8 mouse cellular contexts compared by ENCODE assay signal in genomic region chr10:94147391-94147755, GRCm38 (mm10). TPM values are rescaled to one million over a fixed set of nuclear protein-coding genes. Genes with fewer than 3 reads are reported as not detected.
DNase-seq lines count a peak whose midpoint lies in the region; ATAC-seq and TF ChIP-seq lines count a peak whose summit lies in the region.

No protein-coding gene starts in this region.

- no peaks in the 10 kb centered on the region for H3K36me3 ChIP-seq in E14TG2a.4 (ENCODE audit: insufficient read depth, low read length)
- H3K36me3 ChIP-seq in forebrain, embryonic 13.5 days (ENCODE audit: poor library complexity, severe bottlenecking) = no peaks in the 10 kb centered on the region
- no peaks in the 10 kb centered on the region for H3K36me3 ChIP-seq in liver, embryonic 16.5 days (ENCODE audit: control insufficient read depth, insufficient read depth)

- no peak for DNase-seq in cerebellum, adult 9-10 months
- DNase-seq in layer of hippocampus, adult 9-10 months (ENCODE audit: low spot score) = no peak
- DNase-seq in adrenal gland, adult 2 months = no peak
- DNase-seq in cerebellum, adult 9-11 months = no peak

- H3K9ac ChIP-seq in forebrain, embryonic 13.5 days = peak overlapping the region; percentile 90
- peak overlapping the region; percentile 77 for H3K9ac ChIP-seq in liver, embryonic 16.5 days (ENCODE audit: low read depth, low read length)

- H3K4me2 ChIP-seq in forebrain, embryonic 13.5 days = peak overlapping the region; percentile 74
- H3K4me2 ChIP-seq in liver, embryonic 16.5 days (ENCODE audit: low read depth, low read length) = peak overlapping the region; percentile 76

- peak; percentile 7; the same call in 1 of the 2 replicates for TF ChIP-seq CTCF in E14TG2a.4 (conservative IDR thresholded peaks at IDR 0.05; ENCODE audit: low read length)

- WGBS in forebrain, embryonic 13.5 days = 10% methylated on average over 8 of the region's 8 CpGs
- WGBS in liver, embryonic 16.5 days (ENCODE audit: insufficient replicate concordance) = 5% methylated on average over 8 of the region's 8 CpGs

- H3K4me1 ChIP-seq in E14TG2a.4 (replicated peaks; ENCODE audit: low read depth, low read length) = peaks cover 42% of the 10 kb centered on the region
- peaks cover 18% of the 10 kb centered on the region for H3K4me1 ChIP-seq in forebrain, embryonic 13.5 days
- peaks cover 14% of the 10 kb centered on the region for H3K4me1 ChIP-seq in liver, embryonic 16.5 days (ENCODE audit: control insufficient read depth, low read depth, low read length)

- peak; percentile 10; the same call in 1 of the 2 replicates for ATAC-seq in cerebellum, adult (ENCODE audit: insufficient number of reproducible peaks, low FRiP score, low TSS enrichment)
- ATAC-seq in forebrain, embryonic 13.5 days = peak; percentile 55; the same call in 1 of the 2 replicates
- peak; percentile 14 for ATAC-seq in liver, embryonic 16.5 days (ENCODE audit: low read depth)

- H3K27ac ChIP-seq in forebrain, embryonic 13.5 days = no peak overlapping the region
- H3K27ac ChIP-seq in liver, embryonic 16.5 days (ENCODE audit: low read length) = peak overlapping the region; percentile 87; the same call in 1 of the 2 replicates

- H3K9me3 ChIP-seq in E14TG2a.4 (ENCODE audit: low read length) = no peaks in the 10 kb centered on the region
- no peaks in the 10 kb centered on the region for H3K9me3 ChIP-seq in forebrain, embryonic 13.5 days (replicated peaks)
- H3K9me3 ChIP-seq in liver, embryonic 16.5 days (replicated peaks; ENCODE audit: control insufficient read depth, low read length) = no peaks in the 10 kb centered on the region

- H3K4me3 ChIP-seq in E14TG2a.4 (replicated peaks; ENCODE audit: low read length) = peak overlapping the region; percentile 91
- peak overlapping the region; percentile 86 for H3K4me3 ChIP-seq in forebrain, embryonic 13.5 days
- peak overlapping the region; percentile 74 for H3K4me3 ChIP-seq in liver, embryonic 16.5 days (ENCODE audit: low read depth, low read length)

- H3K27me3 ChIP-seq in E14TG2a.4 (ENCODE audit: insufficient read depth, low read length) = no peaks in the 10 kb centered on the region
- H3K27me3 ChIP-seq in forebrain, embryonic 13.5 days = no peaks in the 10 kb centered on the region
- no peaks in the 10 kb centered on the region for H3K27me3 ChIP-seq in liver, embryonic 16.5 days (ENCODE audit: control insufficient read depth, insufficient read depth, low read depth, low read length)

RNA-seq across cellular contexts. Expression of gene Nr2c1, which starts 0.5 kb away (rescaled TPM):
- 7.8 and 8.6 TPM in 2 replicates for polyA plus RNA-seq in forebrain, embryonic 13.5 days (2015; fragmentation: Nextera tagmentation; extraction: Ambion mirVana)
- 2.5 TPM in 2 replicates for polyA plus RNA-seq in liver, embryonic 16.5 days (2015; fragmentation: Nextera tagmentation; extraction: Ambion mirVana)
- 10 to 100 TPM; 11.7 to 13.7 TPM for total RNA-seq in adrenal gland, adult 2 months (2021)
- 2.5 and 2.7 TPM in 2 replicates for polyA plus RNA-seq in adrenal gland, adult 2 months (2012; rRNA removed)

RNA-seq across cellular contexts. Expression of gene Ndufa12, which starts 51.1 kb away (rescaled TPM):
- polyA plus RNA-seq in forebrain, embryonic 13.5 days (2015; fragmentation: Nextera tagmentation; extraction: Ambion mirVana) = 376 and 416 TPM in 2 replicates
- polyA plus RNA-seq in liver, embryonic 16.5 days (2015; fragmentation: Nextera tagmentation; extraction: Ambion mirVana) = 132 and 133 TPM in 2 replicates
- 100 to 1,000 TPM; 406 to 525 TPM for total RNA-seq in adrenal gland, adult 2 months (2021)
- polyA plus RNA-seq in adrenal gland, adult 2 months (2012; rRNA removed) = 18.2 and 24.4 TPM in 2 replicates
